Mouse (Mus musculus): Measurements from ENCODE around the gene Tbx1. TPM values are rescaled to one million over a fixed set of nuclear protein-coding genes. Genes with fewer than 3 reads are reported as not detected.

Gene Tbx1
- 0.01 and 0.07 TPM in 2 replicates for polyA plus RNA-seq (2012; rRNA removed)

DNA sequence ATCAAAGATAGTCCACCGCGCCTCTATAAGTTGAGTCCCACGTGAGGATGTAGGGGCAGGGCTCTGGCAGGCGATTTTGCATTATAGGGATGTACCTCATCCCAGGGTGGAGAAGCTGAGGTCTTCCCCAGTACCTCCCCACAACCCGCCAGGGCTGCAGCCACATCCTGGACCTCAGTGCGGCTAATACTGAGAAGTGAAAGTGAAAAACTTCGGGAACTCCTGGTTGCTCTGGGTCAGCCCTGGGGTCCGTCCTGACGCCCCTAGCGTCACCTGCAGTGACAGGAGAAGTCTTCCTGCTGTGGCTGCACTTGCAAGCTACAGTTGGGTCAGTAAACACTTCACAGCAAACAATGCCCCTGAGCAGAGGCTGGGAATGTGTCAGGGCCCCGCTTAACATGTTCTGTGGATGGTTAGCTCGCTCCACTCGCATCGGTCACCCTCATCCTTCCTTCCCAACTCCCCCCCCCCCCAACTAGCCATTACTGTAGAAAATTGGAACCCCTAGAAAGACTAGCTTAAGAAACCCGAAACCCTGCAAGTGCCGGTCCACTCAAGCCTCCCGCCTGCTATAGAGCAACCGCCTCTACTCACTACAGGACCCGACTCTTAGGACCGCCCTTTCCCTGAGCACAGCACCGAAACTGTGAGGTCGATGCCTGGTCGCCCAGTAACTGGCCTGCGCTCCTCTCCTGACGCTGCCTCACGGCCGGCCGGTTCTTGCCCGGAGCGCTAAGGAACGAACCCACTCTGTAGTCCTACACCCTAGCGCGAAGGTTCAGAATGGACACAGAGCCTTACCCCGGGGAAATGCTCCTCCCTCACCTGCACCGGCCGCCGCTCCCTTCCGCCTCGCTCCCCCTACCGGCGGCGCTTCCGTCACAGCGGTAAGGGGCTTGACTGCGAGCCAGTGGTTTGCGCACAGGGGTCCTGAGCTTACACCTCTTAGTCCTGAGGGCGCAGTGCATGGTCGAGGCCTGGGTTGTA is at the start of gene Tbx1:
Tbx1 (minus strand) TSS at position 868 of the 987 bp plus-strand sequence.

GRCm38 (mm10) chr16:18629390-18630231 is 39.1 kb upstream of the Tbx1 start, which contains the start of gene Sept5:
Sept5 (minus strand) TSS chr16:18629954.

GRCm38 (mm10) chr16:18626376-18626878 is 36.0 kb upstream of the Tbx1 start, which contains the start of gene Gm49601:
Gm49601 (minus strand) TSS chr16:18626427.

GRCm38 (mm10) chr16:18622019-18622418 is 31.5 kb upstream of the Tbx1 start, which contains the start of gene Gp1bb:
Gp1bb (minus strand) TSS chr16:18622403.

Other genes starting within 250 kb of the Tbx1 start
- 38.8 and 45.8 TPM in 2 replicates for gene Tango2, start 242.6 kb downstream of the Tbx1 start, polyA plus RNA-seq (2012; rRNA removed)
- 6.8 and 7.3 TPM in 2 replicates for gene Arvcf, start 242.5 kb downstream of the Tbx1 start, polyA plus RNA-seq (2012; rRNA removed)
- 100 and 122 TPM in 2 replicates for gene Txnrd2, start 164.3 kb downstream of the Tbx1 start, polyA plus RNA-seq (2012; rRNA removed)
- gene Comt, start 163.8 kb downstream of the Tbx1 start, polyA plus RNA-seq (2012; rRNA removed), result 60.2 and 73.5 TPM in 2 replicates
- gene Gnb1l, start 92.0 kb downstream of the Tbx1 start, polyA plus RNA-seq (2012; rRNA removed), result 4.7 and 6.2 TPM in 2 replicates
- gene Rtl10, start 91.8 kb downstream of the Tbx1 start, polyA plus RNA-seq (2012; rRNA removed), result 1.5 and 2.5 TPM in 2 replicates
- 12.3 and 14.7 TPM in 2 replicates for gene Gp1bb, start 31.7 kb upstream of the Tbx1 start, polyA plus RNA-seq (2012; rRNA removed)
- 0.70 and 0.88 TPM in 2 replicates for gene Gm49601, start 35.8 kb upstream of the Tbx1 start, polyA plus RNA-seq (2012; rRNA removed)
- gene Sept5, start 39.3 kb upstream of the Tbx1 start, polyA plus RNA-seq (2012; rRNA removed), result 2.0 and 2.3 TPM in 2 replicates
- 5.8 and 6.1 TPM in 2 replicates for gene Cldn5, start 186.2 kb upstream of the Tbx1 start, polyA plus RNA-seq (2012; rRNA removed)
- gene Ufd1, start 221.1 kb upstream of the Tbx1 start, polyA plus RNA-seq (2012; rRNA removed), result 21.2 and 22.7 TPM in 2 replicates
- 45.0 and 48.6 TPM in 2 replicates for gene Cdc45, start 221.3 kb upstream of the Tbx1 start, polyA plus RNA-seq (2012; rRNA removed)
- gene 2510002D24Rik, start 245.9 kb upstream of the Tbx1 start, polyA plus RNA-seq (2012; rRNA removed), result 19.5 and 21.9 TPM in 2 replicates
- gene Gm28539, start 245.9 kb upstream of the Tbx1 start, polyA plus RNA-seq (2012; rRNA removed), result not detected in 2 replicates

Measured in liver, embryonic 14 days (tissue).